Mouse (Mus musculus) WW6 (cell line): ENCODE measurements around the gene B3galnt1.

Experiments used
- DNase-seq: peaks from one replicate; pipeline ENCODE4 v3.0.0-alpha.2; 2013; ENCODE audit warnings: low read depth, low spot score

B3galnt1 gene

DNA sequence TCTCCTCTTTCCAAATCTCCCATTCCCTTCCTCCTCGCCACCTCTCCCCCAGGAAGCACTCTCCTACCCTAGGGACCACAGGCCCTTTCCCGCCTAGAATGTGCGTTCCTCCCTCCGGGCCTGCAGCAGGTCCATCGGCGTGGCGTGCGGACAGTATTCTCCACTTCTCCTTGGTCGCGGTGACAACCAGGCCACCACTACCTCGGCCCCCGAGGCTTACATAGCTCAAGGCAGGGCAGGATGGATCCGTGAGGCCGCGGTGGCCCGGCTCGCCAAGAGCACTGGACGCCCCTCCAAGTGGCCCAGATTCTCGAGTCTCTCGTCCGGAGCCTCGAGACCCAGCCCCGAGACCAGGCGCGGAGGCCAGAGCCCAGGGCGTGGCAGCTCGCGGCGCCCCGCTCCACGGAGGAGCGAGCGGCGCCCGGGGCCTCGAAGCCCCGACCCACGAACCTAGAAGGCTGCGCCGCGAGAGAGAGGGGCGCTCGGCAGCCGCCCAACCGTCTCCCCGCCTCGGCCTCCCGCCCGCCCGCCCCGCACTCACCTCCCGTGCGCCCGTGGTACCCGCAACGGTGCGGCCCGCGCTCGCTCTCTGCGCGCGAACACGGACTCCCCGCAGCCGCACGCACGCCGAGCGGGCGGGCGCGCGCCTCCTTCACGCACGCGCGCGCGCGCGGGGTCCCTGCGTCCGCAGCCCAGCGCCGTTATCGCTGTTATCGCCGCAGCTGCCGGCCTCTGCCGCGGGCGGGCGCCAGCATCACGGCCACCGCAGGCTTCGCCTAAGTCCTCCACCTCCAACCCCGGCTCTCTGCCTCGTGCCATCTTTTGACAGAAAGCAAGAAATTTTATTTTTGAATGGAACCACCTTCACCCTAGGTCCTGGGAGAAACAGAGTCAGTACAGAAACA is at the start of gene B3galnt1:
Gene B3galnt1 (minus strand): TSS at position 700 of the 905 bp plus-strand sequence.
- DNase-seq, result no peak

DNA sequence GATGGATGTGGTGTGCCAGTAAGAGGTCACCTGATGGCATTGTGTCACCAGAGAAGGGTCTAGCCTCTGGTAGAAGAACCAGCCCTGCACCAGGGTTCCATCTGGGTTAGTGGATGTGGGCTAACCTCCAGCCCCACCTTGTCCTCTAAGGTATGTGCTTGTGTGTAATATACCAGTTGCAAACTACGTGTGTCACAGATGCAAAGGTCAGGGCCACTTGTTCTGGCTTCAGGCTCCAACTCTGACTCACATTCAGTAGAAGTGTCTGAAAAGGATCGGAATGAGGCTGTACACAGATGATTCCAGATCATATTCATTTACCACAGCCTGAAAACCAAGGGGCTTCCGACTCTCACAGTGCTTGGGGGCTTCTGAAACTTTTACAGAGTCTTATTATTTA is 35.8 kb upstream of the B3galnt1 start:
- DNase-seq, result no peak

- DNase-seq, result no peak
Observed at GRCm38 (mm10) chr3:69633706-69634420, 35.1 kb upstream of the B3galnt1 start.

- DNase-seq, result no peak
Observed at GRCm38 (mm10) chr3:69626963-69627590, 28.3 kb upstream of the B3galnt1 start.

GRCm38 (mm10) chr3:69626213-69626962 is 27.6 kb upstream of the B3galnt1 start:
- DNase-seq, result no peak

- DNase-seq, result no peak
Observed at GRCm38 (mm10) chr3:69624182-69624581, 25.4 kb upstream of the B3galnt1 start.

- DNase-seq, result no peak
Observed at GRCm38 (mm10) chr3:69607909-69608308, 9.1 kb upstream of the B3galnt1 start.

GRCm38 (mm10) chr3:69607468-69607867 is 8.7 kb upstream of the B3galnt1 start:
- DNase-seq, result no peak

DNA sequence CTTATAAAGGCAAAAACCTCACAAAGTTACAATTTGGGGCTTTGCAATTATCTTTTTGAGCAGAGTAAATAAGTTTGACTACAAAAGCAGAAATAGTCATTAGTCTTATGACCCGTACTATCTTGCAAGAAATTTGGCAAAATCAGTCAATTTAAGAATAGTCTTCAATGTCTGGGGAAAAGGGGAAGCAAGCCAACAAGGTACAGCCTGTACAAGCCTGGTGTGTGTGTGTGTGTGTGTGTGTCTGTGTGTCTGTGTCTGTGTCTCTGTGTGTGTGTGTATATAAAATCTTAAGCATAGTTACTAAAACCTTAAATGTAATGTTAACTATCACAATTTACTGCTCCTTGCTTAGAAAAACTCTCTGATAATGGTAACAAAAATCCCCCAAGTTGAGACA is 8.2 kb upstream of the B3galnt1 start:
- no peak for DNase-seq

- no peak for DNase-seq
Observed at GRCm38 (mm10) chr3:69599166-69599500, 373 bp upstream of the B3galnt1 start.

GRCm38 (mm10) chr3:69597816-69598215 is 944 bp downstream of the B3galnt1 start:
- no peak for DNase-seq

- no peak for DNase-seq
Observed at GRCm38 (mm10) chr3:69597211-69597610, 1.5 kb downstream of the B3galnt1 start.

- no peak for DNase-seq
Observed at GRCm38 (mm10) chr3:69596116-69596515, 2.6 kb downstream of the B3galnt1 start.

DNA sequence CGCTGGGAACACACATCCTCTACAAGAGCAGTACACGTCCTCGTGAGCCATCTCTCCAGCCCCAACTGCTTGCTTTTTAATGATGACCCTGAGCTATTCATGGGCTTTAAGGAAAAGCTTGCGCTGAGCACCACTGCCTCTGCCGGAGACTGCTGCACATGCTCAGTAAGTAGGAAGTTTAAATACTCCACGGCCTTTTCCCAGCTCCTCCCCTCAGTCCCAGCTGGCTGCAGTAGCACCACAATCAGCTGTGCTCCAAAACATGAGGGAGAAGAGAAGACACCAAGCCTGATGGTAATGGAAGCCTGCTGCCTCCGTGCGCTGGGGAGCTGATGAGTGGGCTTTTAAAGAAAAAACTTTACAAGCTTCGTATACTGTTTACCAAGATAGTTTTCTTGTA is 4.7 kb downstream of the B3galnt1 start:
- no peak for DNase-seq

- no peak for DNase-seq
Observed at GRCm38 (mm10) chr3:69593426-69593825, 5.3 kb downstream of the B3galnt1 start.

DNA sequence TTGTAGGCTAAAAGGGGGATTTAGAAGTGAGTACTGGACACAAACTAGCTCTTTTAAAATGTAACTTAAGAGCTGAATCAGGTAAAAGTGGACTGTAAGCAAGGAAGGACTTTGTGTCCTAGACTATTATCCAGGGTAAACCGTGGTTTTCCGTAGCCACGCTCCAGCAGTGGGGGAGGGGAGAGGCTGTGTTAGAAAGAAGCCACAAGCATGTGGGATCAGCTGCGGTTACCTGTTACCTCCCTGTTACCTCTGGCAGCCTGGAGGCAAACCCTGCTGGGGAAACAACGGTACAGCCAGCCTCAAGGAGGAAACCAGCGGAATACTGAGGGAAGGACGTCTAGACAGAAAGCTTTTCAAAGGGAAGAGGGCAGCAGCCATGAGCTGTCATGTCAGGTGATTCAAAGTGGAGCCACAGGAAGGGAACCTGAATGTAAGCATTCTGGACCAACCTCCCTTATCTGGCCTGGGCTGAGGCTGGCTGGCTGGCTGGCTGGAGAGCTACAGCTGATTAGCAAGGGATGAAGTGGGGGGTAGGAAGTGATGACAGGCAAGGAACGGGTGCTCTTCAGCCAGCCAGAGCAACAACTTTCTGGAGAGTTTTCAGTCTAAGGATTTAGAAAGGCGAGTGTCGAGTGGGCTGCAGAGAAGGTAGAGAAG is 10.5 kb downstream of the B3galnt1 start:
- no peak for DNase-seq

DNA sequence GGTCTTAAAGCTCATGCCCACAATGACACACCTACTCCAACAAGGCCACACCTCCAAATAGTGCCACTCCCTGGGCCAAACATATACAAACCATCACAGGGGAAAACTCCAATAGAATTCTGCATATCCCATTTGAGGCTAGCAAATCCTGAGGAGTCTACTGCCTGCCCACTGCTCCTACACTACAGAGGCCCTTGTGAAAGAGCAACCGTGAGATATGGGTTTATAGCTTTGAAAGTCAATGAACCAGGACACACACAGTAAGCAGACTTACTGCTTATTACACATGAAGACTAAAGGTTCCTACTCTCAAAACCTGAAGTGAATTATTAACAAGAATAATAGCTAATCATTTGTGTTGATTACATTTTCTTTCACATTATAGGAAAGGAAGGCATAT is 15.0 kb downstream of the B3galnt1 start:
- DNase-seq, result no peak

- no peak for DNase-seq
Observed at GRCm38 (mm10) chr3:69578791-69579190, 20.0 kb downstream of the B3galnt1 start.

DNA sequence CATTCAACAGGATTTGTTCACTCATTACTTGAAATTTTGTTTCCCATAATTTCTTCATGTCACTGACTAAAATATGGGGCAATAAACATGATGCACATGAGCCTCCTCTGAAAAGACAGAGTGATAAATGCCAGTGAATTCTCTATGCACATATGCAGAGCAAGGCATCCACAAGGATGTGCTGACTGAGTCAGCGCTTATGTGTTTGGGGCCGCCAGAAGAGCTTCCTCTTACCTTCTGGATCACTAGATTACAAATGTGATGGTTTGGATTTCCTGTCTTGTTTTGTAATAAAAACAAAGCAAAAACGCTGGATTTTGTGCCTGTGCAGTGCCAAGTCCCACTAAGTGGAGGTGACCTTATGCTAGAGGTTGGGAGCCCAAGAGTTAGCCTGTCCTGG is 22.0 kb downstream of the B3galnt1 start:
- no peak for DNase-seq

DNA sequence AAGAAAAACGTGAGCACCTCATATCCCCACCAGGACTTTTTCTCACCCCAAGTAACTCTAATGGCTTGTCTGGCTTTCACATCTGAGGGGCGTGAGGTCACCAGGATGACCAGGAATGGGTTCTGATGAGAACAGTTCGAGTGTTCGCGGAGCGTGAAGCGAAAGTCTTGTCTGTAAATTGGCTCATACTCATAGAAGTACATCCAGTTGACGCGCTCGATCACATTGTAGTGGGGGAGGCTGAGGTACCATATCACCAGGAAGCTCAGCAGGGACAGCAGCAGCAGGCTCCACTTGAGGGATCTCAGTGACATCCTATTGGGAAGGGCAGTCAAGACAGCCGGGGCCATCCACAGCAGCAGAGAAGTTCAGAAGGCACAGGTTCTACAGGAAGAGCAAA is 23.2 kb downstream of the B3galnt1 start:
- DNase-seq, result no peak

- no peak for DNase-seq
Observed at GRCm38 (mm10) chr3:69572561-69572960, 26.2 kb downstream of the B3galnt1 start.
